14 mouse cellular contexts compared by ENCODE assay signal in genomic region chr15:6539639-6540338, GRCm38 (mm10). TPM values are rescaled to one million over a fixed set of nuclear protein-coding genes. Genes with fewer than 3 reads are reported as not detected.
DNase-seq lines count a peak whose midpoint lies in the region; ATAC-seq and TF ChIP-seq lines count a peak whose summit lies in the region.
"Had no signal": no experiment of that assay in that cellular context is flagged by ENCODE, and none has a peak within 500 bp of the region (broad histone marks: within the 10 kb centered on the region; RNA-seq: fewer than 3 reads in every experiment).

No protein-coding gene starts in this region.

- no peak overlapping the region for H3K4me2 ChIP-seq in midbrain, embryonic 13.5 days (replicated peaks)
- H3K4me2 ChIP-seq: heart, embryonic 12.5 days had no signal

- H3K9me3 ChIP-seq in midbrain, embryonic 13.5 days, result no peaks in the 10 kb centered on the region
- H3K9me3 ChIP-seq: heart, embryonic 12.5 days had no signal

- H3K9ac ChIP-seq in midbrain, embryonic 13.5 days (replicated peaks), result no peak overlapping the region
- H3K9ac ChIP-seq: heart, embryonic 12.5 days had no signal

- peak overlapping the region; percentile 34; the same call in 1 of the 2 replicates for H3K27ac ChIP-seq in embryonic fibroblast, embryonic 13.5 days (ENCODE audit: insufficient read depth, low read length)
- peak overlapping the region; percentile 8 for H3K27ac ChIP-seq in macrophage
- no peak overlapping the region for H3K27ac ChIP-seq in midbrain, embryonic 13.5 days
- H3K27ac ChIP-seq: gastrocnemius, adult 2 months; layer of hippocampus, adult 2 months had no signal

- H3K36me3 ChIP-seq in macrophage (ENCODE audit: inconsistent target), result no peaks in the 10 kb centered on the region
- no peaks in the 10 kb centered on the region for H3K36me3 ChIP-seq in midbrain, embryonic 13.5 days
- H3K36me3 ChIP-seq: heart, embryonic 12.5 days had no signal

- peaks cover 55% of the 10 kb centered on the region for H3K79me2 ChIP-seq in macrophage (ENCODE audit: inconsistent target)

- H3K4me1 ChIP-seq in embryonic fibroblast, embryonic 13.5 days (ENCODE audit: control insufficient read depth, insufficient read depth, low read length), result peaks cover 9% of the 10 kb centered on the region; the same call in 1 of the 2 replicates
- H3K4me1 ChIP-seq in midbrain, embryonic 13.5 days (replicated peaks), result no peaks in the 10 kb centered on the region
- H3K4me1 ChIP-seq: heart, embryonic 12.5 days had no signal

- DNase-seq in adrenal gland, adult (ENCODE audit: inconsistent age in 2 of 2, low spot score in 1 of 2), result peak; percentile 61 to 64
- DNase-seq in adrenal gland, adult 8-10 months, result no peak
- DNase-seq in layer of hippocampus, postnatal 10 days (ENCODE audit: low spot score in 2 of 2), result no peak
- no peak for DNase-seq in left cerebral cortex, postnatal 10 days (ENCODE audit: extremely low spot score in 1 of 2, low spot score in 2 of 2)
- DNase-seq: gastrocnemius, adult 2 months; kidney, adult 18-20 months; spleen, adult 18-20 months had no signal

- no peak for TF ChIP-seq CTCF in embryonic fibroblast, embryonic 13.5 days (IDR thresholded peaks at IDR 0.05; ENCODE audit: borderline replicate concordance, insufficient read depth, low read length)

- no peak for TF ChIP-seq POLR2A in embryonic fibroblast, embryonic 13.5 days (IDR thresholded peaks at IDR 0.05; ENCODE audit: low read depth, low read length)

- H3K27me3 ChIP-seq in midbrain, embryonic 13.5 days, result no peaks in the 10 kb centered on the region
- H3K27me3 ChIP-seq: heart, embryonic 12.5 days; Patski had no signal

- intact Hi-C loops in left cerebral cortex, postnatal 10 days (cut with DNase I), result no loop called here

- ATAC-seq in CD4-positive, CD25-positive, alpha-beta regulatory T cell, adult 4 months, result peak; percentile 43
- ATAC-seq in midbrain, embryonic 13.5 days, result no peak
- ATAC-seq: Patski had no signal

- WGBS in macrophage (ENCODE audit: missing documents), result 37% methylated on average over 7 of the region's 7 CpGs
- WGBS in midbrain, embryonic 13.5 days, result 80% methylated on average over 7 of the region's 7 CpGs

- H3K4me3 ChIP-seq in embryonic fibroblast, embryonic 13.5 days (ENCODE audit: insufficient read depth, low read length), result no peak overlapping the region
- no peak overlapping the region for H3K4me3 ChIP-seq in macrophage (ENCODE audit: inconsistent target)
- no peak overlapping the region for H3K4me3 ChIP-seq in midbrain, embryonic 13.5 days (replicated peaks)
- H3K4me3 ChIP-seq: gastrocnemius, adult 2 months; heart, embryonic 12.5 days; layer of hippocampus, adult 2 months had no signal

RNA-seq across cellular contexts. Expression of gene Fyb, which starts 17.1 kb away (rescaled TPM):
- total RNA-seq in adrenal gland, adult 8-10 months (2022), result 10 to 100 TPM; 19.1 to 48.4 (median 40.8) TPM
- polyA plus RNA-seq in CD4-positive, CD25-positive, alpha-beta regulatory T cell, adult 4 months (2017; shearing (Covaris generic)), result 100 to 1,000 TPM; 684 to 751 TPM
- 1.3 and 5.7 TPM in 2 replicates for polyA plus RNA-seq in embryonic fibroblast, embryonic 13.5 days (2011; ENCODE audit: insufficient read length, low read depth, missing spikeins)
- 1,000 to 10,000 TPM in 25 of 26 experiments, 100 to 1,000 TPM in 1; 946 to 4,580 (median 3,223) TPM for total RNA-seq in macrophage (2018; cell fraction: chromatin; rRNA removed)
- 1,000 to 10,000 TPM in 9 of 26 experiments, 100 to 1,000 TPM in 17; 417 to 1,132 (median 746) TPM for total RNA-seq in macrophage (2018; cell fraction: cytosol; rRNA removed)
- 1,000 to 10,000 TPM; 1,077 to 2,236 (median 1,801) TPM for total RNA-seq in macrophage (2018; cell fraction: nucleus; rRNA removed)
- polyA plus RNA-seq in macrophage (2018), result 370 to 786 TPM (median 465 TPM) in 3 replicates
- total RNA-seq in layer of hippocampus, postnatal 10 days (2021), result 10 to 100 TPM in 1 of 2 experiments, 1 to 10 TPM in 1; 9.2 to 10.9 TPM
- 1 to 10 TPM; 8.7 to 9.4 TPM for total RNA-seq in left cerebral cortex, postnatal 10 days (2021)
- 2.7 and 4.1 TPM in 2 replicates for polyA plus RNA-seq in midbrain, embryonic 13.5 days (2015; fragmentation: Nextera tagmentation; extraction: Ambion mirVana)

Comparison
In these comparisons a context has a peak if more than half of its experiments do, and no peak if none do; other contexts are left out.
1. DNase-seq: peak in adrenal gland, adult (2 of 2); none in adrenal gland, adult 8-10 months (single experiment), layer of hippocampus, postnatal 10 days (0 of 2) and left cerebral cortex, postnatal 10 days (0 of 2).
2. RNA of gene Fyb, which starts 17.1 kb away (polyA plus RNA-seq): 370 to 786 TPM in macrophage and 684 to 751 TPM in CD4-positive, CD25-positive, alpha-beta regulatory T cell, adult 4 months; 1.3 to 5.7 TPM in embryonic fibroblast, embryonic 13.5 days and 2.7 to 4.1 TPM in midbrain, embryonic 13.5 days; every median in the first group is over 10 times any median in the second.